Mouse (Mus musculus) kidney, adult 2 months (tissue): ENCODE data around the gene Tm9sf4.

Experiments
- CTCF ChIP-seq: fragments of 200-500 bp; conservative IDR thresholded peaks from 2 replicates; pipeline ENCODE4 v1.5.1; 2011; ENCODE audit warnings: low read depth, mild to moderate bottlenecking, control low read depth, low read length, moderate library complexity, mixed read lengths; ENCODE audit not compliant: insufficient read depth, insufficient read length
- POLR2A ChIP-seq: fragments of 200-500 bp; IDR thresholded peaks from one replicate; pipeline ENCODE4 v1.6.1; 2011; ENCODE audit warnings: low read depth, low read length, control low read depth

GRCm38 (mm10) chr2:153198485-153198884, 37.4 kb downstream of the Tm9sf4 start:
- TF ChIP-seq POLR2A = no peak
- TF ChIP-seq CTCF = no peak
